Mouse (Mus musculus): ENCODE data around the gene Asb3. TPM values are rescaled to one million over a fixed set of nuclear protein-coding genes. Genes with fewer than 3 reads are reported as not detected.

The Asb3 gene
- polyA plus RNA-seq, 1 experiment from 2014 or later: 24.2 TPM

DNA sequence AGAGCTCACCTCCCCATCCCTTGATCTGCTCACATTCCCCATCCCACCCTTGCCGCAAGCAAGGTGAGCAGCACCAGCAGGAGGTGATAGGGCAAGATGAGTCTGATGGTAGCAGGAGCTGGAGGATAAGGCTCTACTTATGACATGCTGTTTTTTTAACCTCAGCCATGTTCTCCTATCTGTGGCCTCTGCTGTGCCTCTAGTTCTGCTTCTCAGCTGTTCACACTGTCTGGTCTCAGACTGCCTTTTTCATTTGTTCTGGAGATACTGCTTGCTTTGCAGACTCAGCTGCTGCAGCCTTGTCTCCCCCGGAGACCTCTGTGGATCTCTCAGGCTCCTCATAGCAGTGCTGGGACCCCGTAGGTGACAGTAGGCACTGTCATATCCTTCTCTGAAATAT, 38.1 kb downstream of the Asb3 start:
- no peak for ATAC-seq (replicated peaks; ENCODE audit: low FRiP score, low TSS enrichment, low read depth)
- H3K27ac ChIP-seq (ENCODE audit: low read depth): no peak overlapping the region
- DNase-seq (ENCODE audit: low spot score): no peak
- peaks cover 21% of the 10 kb centered on the region; the same call in 1 of the 2 replicates for H3K36me3 ChIP-seq (ENCODE audit: control insufficient read depth, insufficient read depth, low read length)
- H3K4me1 ChIP-seq (replicated peaks; ENCODE audit: control insufficient read depth, insufficient read depth, low read length): no peaks in the 10 kb centered on the region
- 94% methylated on average over 3 of the region's 3 CpGs for WGBS
- no peak overlapping the region for H3K4me2 ChIP-seq (ENCODE audit: low read length)
- no peak overlapping the region for H3K9ac ChIP-seq (ENCODE audit: low read length)
- H3K4me3 ChIP-seq (ENCODE audit: low read depth, low read length): no peak overlapping the region
- H3K27me3 ChIP-seq (replicated peaks; ENCODE audit: control insufficient read depth, insufficient read depth, low read length): no peaks in the 10 kb centered on the region
- no peaks in the 10 kb centered on the region for H3K9me3 ChIP-seq (ENCODE audit: control insufficient read depth, low read length)

DNA sequence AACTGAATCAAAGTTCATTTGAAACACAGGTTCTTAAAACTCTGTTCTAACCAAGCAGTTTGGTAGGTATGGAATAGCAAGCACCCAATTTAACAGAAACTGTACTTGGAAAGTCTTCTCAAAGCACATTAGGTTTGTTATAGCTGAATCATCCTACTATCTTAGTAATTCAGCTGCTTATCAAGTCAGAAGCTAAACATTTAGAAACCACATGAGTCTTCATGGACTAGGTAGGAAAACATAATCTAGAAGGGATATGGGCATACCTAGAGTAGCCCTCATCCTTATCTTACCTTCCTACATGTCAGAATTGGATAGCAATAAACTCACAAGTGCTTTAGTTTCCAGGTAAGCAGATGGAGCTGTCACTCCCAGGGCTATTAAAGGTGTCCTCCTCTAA, 42.9 kb downstream of the Asb3 start:
- no peaks in the 10 kb centered on the region for H3K9me3 ChIP-seq (ENCODE audit: control insufficient read depth, low read length)
- H3K4me2 ChIP-seq (ENCODE audit: low read length): no peak overlapping the region
- no peak overlapping the region for H3K4me3 ChIP-seq (ENCODE audit: low read depth, low read length)
- H3K9ac ChIP-seq (ENCODE audit: low read length): no peak overlapping the region
- ATAC-seq (replicated peaks; ENCODE audit: low FRiP score, low TSS enrichment, low read depth) (no peak), DNase-seq (ENCODE audit: low spot score) (no peak)
- H3K36me3 ChIP-seq (ENCODE audit: control insufficient read depth, insufficient read depth, low read length): peaks cover 45% of the 10 kb centered on the region
- H3K27me3 ChIP-seq (replicated peaks; ENCODE audit: control insufficient read depth, insufficient read depth, low read length): no peaks in the 10 kb centered on the region
- no peaks in the 10 kb centered on the region for H3K4me1 ChIP-seq (replicated peaks; ENCODE audit: control insufficient read depth, insufficient read depth, low read length)
- no peak overlapping the region for H3K27ac ChIP-seq (ENCODE audit: low read depth)

DNA sequence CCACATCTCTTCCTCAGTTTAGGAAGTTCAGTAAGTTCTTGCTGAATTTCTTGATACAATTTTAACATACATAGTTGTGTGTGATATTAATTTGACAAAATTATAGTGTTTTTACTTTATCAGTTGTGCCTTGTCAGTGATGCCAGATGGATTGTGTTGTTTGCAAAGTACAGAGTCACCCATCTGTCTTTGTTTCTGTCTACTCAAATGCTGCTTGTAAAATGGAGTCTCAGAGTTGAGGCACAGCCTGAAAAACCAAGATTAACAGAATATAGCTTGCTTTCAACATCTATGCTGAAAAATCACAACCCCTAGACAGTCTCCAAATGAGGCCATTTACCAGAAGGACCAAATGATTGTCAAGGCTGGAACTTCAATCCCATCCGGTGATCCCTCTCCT, 43.3 kb downstream of the Asb3 start:
- ATAC-seq (replicated peaks; ENCODE audit: low FRiP score, low TSS enrichment, low read depth): no peak
- DNase-seq (ENCODE audit: low spot score): no peak
- peaks cover 46% of the 10 kb centered on the region for H3K36me3 ChIP-seq (ENCODE audit: control insufficient read depth, insufficient read depth, low read length)

DNA sequence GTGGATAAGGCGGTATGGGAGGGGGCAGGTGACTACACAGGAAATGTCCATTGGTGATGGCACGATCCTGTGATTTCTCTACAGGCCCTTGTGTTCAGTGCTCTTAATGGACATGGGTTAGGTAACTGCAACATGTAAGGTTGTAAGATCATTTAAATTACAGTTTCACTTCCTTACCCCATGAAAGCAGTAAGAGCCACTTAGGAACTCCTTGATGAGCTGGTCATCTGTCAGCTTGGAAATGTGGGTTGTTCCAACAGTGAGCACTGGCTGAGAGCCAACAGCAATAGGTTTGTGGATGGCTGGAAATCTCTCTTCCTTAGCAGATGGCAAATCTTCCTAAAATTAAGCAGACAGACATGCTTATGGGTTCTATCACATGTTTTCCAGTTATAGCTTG, 58.3 kb downstream of the Asb3 start:
- Histone ChIP-seq H3K9me3 (ENCODE audit: control insufficient read depth, low read length) (no peaks in the 10 kb centered on the region), H3K27ac (ENCODE audit: low read depth) (no peak overlapping the region), H3K4me1 (replicated peaks; ENCODE audit: control insufficient read depth, insufficient read depth, low read length) (no peaks in the 10 kb centered on the region), H3K4me2 (ENCODE audit: low read length) (no peak overlapping the region), H3K27me3 (replicated peaks; ENCODE audit: control insufficient read depth, insufficient read depth, low read length) (no peaks in the 10 kb centered on the region), H3K36me3 (ENCODE audit: control insufficient read depth, insufficient read depth, low read length) (peaks cover 88% of the 10 kb centered on the region), H3K9ac (ENCODE audit: low read length) (no peak overlapping the region), H3K4me3 (ENCODE audit: low read depth, low read length) (no peak overlapping the region)
- 97% methylated on average over 2 of the region's 2 CpGs for WGBS
- ATAC-seq (replicated peaks; ENCODE audit: low FRiP score, low TSS enrichment, low read depth): no peak
- DNase-seq (ENCODE audit: low spot score): no peak

More for the DNA sequence above, 43.3 kb downstream of the Asb3 start:
- Histone ChIP-seq H3K27me3 (replicated peaks; ENCODE audit: control insufficient read depth, insufficient read depth, low read length) (no peaks in the 10 kb centered on the region), H3K9ac (ENCODE audit: low read length) (no peak overlapping the region), H3K9me3 (ENCODE audit: control insufficient read depth, low read length) (no peaks in the 10 kb centered on the region), H3K4me1 (replicated peaks; ENCODE audit: control insufficient read depth, insufficient read depth, low read length) (no peaks in the 10 kb centered on the region), H3K4me2 (ENCODE audit: low read length) (no peak overlapping the region), H3K4me3 (ENCODE audit: low read depth, low read length) (no peak overlapping the region), H3K27ac (ENCODE audit: low read depth) (no peak overlapping the region)
- 75% methylated on average over 1 of the region's 1 CpGs for WGBS

DNA sequence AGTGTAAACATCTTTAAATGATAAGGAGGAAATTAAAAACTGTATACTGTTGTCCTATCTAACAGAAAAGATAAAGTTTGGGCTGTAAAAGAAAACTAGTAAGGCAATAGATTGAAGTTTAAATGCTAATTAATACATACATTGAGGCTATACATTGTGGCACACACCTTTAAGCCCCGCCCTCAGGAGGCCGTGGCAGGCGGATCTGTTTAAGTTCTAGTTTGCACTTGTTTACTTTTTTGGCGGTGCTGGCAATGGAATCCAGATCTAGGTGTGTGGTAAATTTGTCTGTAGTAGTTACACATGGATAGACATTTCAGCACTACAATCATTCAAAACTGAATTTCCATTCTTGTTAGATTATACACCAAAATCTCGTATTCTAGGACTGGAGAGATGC, 67.6 kb downstream of the Asb3 start:
- Histone ChIP-seq H3K4me3 (ENCODE audit: low read depth, low read length) (peak overlapping the region; percentile 82), H3K27ac (ENCODE audit: low read depth) (no peak overlapping the region), H3K4me1 (replicated peaks; ENCODE audit: control insufficient read depth, insufficient read depth, low read length) (peaks cover 7% of the 10 kb centered on the region), H3K4me2 (ENCODE audit: low read length) (peak overlapping the region; percentile 76), H3K9ac (ENCODE audit: low read length) (peak overlapping the region; percentile 75), H3K36me3 (ENCODE audit: control insufficient read depth, insufficient read depth, low read length) (peaks cover 41% of the 10 kb centered on the region), H3K27me3 (replicated peaks; ENCODE audit: control insufficient read depth, insufficient read depth, low read length) (no peaks in the 10 kb centered on the region), H3K9me3 (ENCODE audit: control insufficient read depth, low read length) (peaks cover 8% of the 10 kb centered on the region; the same call in 1 of the 2 replicates)
- 43% methylated on average over 5 of the region's 5 CpGs for WGBS
- ATAC-seq (replicated peaks; ENCODE audit: low FRiP score, low TSS enrichment, low read depth): no peak
- DNase-seq (ENCODE audit: low spot score): no peak

DNA sequence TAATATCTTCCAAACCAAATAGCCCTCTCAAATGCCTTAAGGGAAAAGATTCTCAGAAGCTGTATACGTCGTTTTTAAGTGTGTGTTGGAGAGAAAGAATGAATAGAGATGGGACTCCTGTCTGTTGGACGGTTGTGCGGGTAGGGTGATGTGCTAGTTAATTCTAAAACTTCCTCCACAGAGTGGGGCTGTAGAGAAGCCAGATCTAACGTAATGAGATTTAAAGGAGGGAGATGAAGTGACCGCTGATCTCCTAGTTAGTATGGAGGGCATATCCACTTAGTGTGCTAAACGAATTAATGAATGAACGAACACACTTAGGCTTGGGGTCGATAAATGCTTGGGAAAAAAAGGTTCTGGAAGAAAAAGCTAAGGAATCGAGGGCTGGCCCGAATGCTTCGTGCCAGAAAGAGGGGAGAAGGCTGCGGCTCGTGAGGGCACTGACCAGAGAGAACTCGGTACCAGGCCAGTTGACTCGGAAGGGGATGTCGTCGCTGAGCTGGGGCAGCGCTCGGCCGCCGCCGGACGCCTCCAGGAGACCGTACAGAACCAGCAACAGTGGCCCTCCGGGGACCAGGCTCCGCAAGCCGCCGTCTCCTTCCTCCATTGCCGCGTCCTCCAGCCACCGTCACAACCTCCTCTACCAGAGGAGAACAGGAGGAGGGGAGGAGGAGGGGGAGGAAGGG, 68.4 kb downstream of the Asb3 start:
- 1% methylated on average over 20 of the region's 32 CpGs for WGBS
- H3K4me3 ChIP-seq (ENCODE audit: low read depth, low read length): peak overlapping the region; percentile 82
- peak; percentile 89 for ATAC-seq (replicated peaks; ENCODE audit: low FRiP score, low TSS enrichment, low read depth)
- peaks cover 35% of the 10 kb centered on the region for H3K36me3 ChIP-seq (ENCODE audit: control insufficient read depth, insufficient read depth, low read length)
- H3K9me3 ChIP-seq (ENCODE audit: control insufficient read depth, low read length): peaks cover 8% of the 10 kb centered on the region; the same call in 1 of the 2 replicates
- peaks cover 7% of the 10 kb centered on the region for H3K4me1 ChIP-seq (replicated peaks; ENCODE audit: control insufficient read depth, insufficient read depth, low read length)
- peak; percentile 86 for DNase-seq (ENCODE audit: low spot score)
- H3K27ac ChIP-seq (ENCODE audit: low read depth): peak overlapping the region; percentile 71
- H3K27me3 ChIP-seq (replicated peaks; ENCODE audit: control insufficient read depth, insufficient read depth, low read length): no peaks in the 10 kb centered on the region
- H3K9ac ChIP-seq (ENCODE audit: low read length): peak overlapping the region; percentile 75
- H3K4me2 ChIP-seq (ENCODE audit: low read length): peak overlapping the region; percentile 76

DNA sequence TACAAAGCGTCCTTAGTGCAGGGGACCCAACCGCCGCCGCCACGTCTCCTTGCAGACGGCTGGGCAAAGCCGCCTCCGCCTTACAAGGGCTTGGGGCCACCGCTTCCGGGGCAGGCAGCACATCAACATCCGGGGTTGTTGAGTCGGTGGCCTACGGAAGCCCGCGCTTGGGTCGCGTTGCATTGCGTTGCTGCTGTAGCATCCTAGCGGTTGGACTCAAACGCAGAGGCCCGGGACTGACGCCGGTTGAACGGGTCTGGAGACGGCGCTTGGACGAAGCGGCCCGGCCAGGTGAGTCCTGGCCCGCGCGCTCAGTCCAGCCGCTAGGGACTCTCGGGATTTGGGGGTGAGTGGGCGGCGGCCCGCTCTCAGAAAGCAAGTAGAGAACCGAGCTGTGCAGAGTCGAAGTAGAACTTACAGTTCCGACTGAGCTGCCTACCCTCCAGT, 69.1 kb downstream of the Asb3 start, which contains the start of gene Erlec1:
TSS of gene Erlec1 (minus strand) at position 57 of the 447 bp plus-strand sequence.
- H3K9ac ChIP-seq (ENCODE audit: low read length): peak within 1 kb of the TSS; percentile 82
- peak within 1 kb of the TSS; percentile 81 for H3K4me2 ChIP-seq (ENCODE audit: low read length)
- peaks cover 7% of the 10 kb centered on the region for H3K4me1 ChIP-seq (replicated peaks; ENCODE audit: control insufficient read depth, insufficient read depth, low read length)
- WGBS: under 1% methylated on average over 40 of the region's 40 CpGs
- DNase-seq (ENCODE audit: low spot score) (peak; percentile 88), ATAC-seq (replicated peaks; ENCODE audit: low FRiP score, low TSS enrichment, low read depth) (peak; percentile 99)
- H3K9me3 ChIP-seq (ENCODE audit: control insufficient read depth, low read length): peaks cover 8% of the 10 kb centered on the region; the same call in 1 of the 2 replicates
- H3K27me3 ChIP-seq (replicated peaks; ENCODE audit: control insufficient read depth, insufficient read depth, low read length): no peaks in the 10 kb centered on the region
- H3K36me3 ChIP-seq (ENCODE audit: control insufficient read depth, insufficient read depth, low read length): peaks cover 28% of the 10 kb centered on the region
- H3K4me3 ChIP-seq (ENCODE audit: low read depth, low read length): peak within 1 kb of the TSS; percentile 82
- peak within 1 kb of the TSS; percentile 77 for H3K27ac ChIP-seq (ENCODE audit: low read depth)

DNA sequence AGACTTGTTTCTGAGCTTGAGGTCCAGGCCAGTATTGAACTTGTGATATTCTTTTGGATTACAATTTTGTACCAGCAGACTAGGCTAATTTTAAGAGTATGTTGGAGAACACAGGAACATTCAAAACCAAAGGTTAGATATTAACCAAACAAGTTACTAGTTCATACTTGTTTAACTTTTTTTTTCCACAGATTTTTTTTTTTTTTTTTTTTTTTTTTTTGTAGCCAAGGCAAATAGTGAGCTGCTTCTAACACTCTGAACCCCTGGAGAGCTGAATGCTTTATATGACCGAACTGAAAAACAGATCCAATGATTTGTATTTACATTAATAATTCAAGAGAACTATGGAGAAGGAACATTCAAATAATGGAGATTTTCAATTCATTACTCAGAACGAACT, 100.0 kb downstream of the Asb3 start:
- whole genome bisulfite sequencing: 47% methylated on average over 2 of the region's 2 CpGs
- no peak overlapping the region for H3K27ac ChIP-seq (ENCODE audit: low read depth)
- H3K9me3 ChIP-seq (ENCODE audit: control insufficient read depth, low read length): no peaks in the 10 kb centered on the region
- peak overlapping the region; percentile 68 for H3K4me2 ChIP-seq (ENCODE audit: low read length)
- no peaks in the 10 kb centered on the region for H3K27me3 ChIP-seq (replicated peaks; ENCODE audit: control insufficient read depth, insufficient read depth, low read length)
- peak overlapping the region; percentile 53; the same call in 1 of the 2 replicates for H3K4me3 ChIP-seq (ENCODE audit: low read depth, low read length)
- peaks cover 4% of the 10 kb centered on the region; the same call in 1 of the 2 replicates for H3K4me1 ChIP-seq (replicated peaks; ENCODE audit: control insufficient read depth, insufficient read depth, low read length)
- no peak overlapping the region for H3K9ac ChIP-seq (ENCODE audit: low read length)
- no peak for ATAC-seq (replicated peaks; ENCODE audit: low FRiP score, low TSS enrichment, low read depth)
- no peaks in the 10 kb centered on the region for H3K36me3 ChIP-seq (ENCODE audit: control insufficient read depth, insufficient read depth, low read length)
- DNase-seq (ENCODE audit: low spot score): no peak
